Mouse (Mus musculus) stomach, postnatal 0 days (tissue): ENCODE measurements at regions not wholly inside any gene's neighbourhood (a gene's known extent, or its start where the extent isn't known, plus 50 kb on each side); places are given as distances from the start of the nearest gene placed in this dataset.

ENCODE experiments used
- ATAC-seq: fragments of 200-750 bp; cut with Nextera tagmentation; 2 replicates; pipeline ENCODE4 v1.8.0; 2017; ENCODE audit not compliant: low FRiP score, low TSS enrichment
- DNase-seq: peaks from one replicate; pipeline ENCODE4 v3.0.0-alpha.2; 2016; ENCODE audit warnings: low spot score
- H3K27ac ChIP-seq: fragments of 300-500 bp; sonication (generic); replicated peaks from 2 replicates; pipeline ENCODE4 v1.5.1; 2014; ENCODE audit warnings: mild to moderate bottlenecking, control low read depth
- H3K27me3 ChIP-seq: fragments of 300-500 bp; sonication (generic); 2 replicates; pipeline ENCODE4 v1.6.1; 2014; ENCODE audit warnings: low read length; ENCODE audit not compliant: control insufficient read depth, insufficient read depth
- H3K36me3 ChIP-seq: fragments of 300-500 bp; sonication (generic); 2 replicates; pipeline ENCODE4 v1.6.1; 2014; ENCODE audit warnings: low read length, mixed read lengths; ENCODE audit not compliant: control insufficient read depth, insufficient read depth
- H3K4me1 ChIP-seq: fragments of 300-500 bp; sonication (generic); replicated peaks from 2 replicates; pipeline ENCODE4 v1.6.1; 2014; ENCODE audit warnings: antibody characterized with exemption; ENCODE audit not compliant: control insufficient read depth, insufficient read depth
- H3K4me2 ChIP-seq: fragments of 300-500 bp; sonication (generic); replicated peaks from 2 replicates; pipeline ENCODE4 v1.6.1; 2014; ENCODE audit warnings: low read depth, mild to moderate bottlenecking, control low read depth, moderate library complexity
- H3K4me3 ChIP-seq: fragments of 300-500 bp; sonication (generic); 2 replicates; pipeline ENCODE4 v1.5.1; 2014; ENCODE audit warnings: low read depth, low read length, control low read depth
- H3K9ac ChIP-seq: fragments of 300-500 bp; sonication (generic); 2 replicates; pipeline ENCODE4 v1.6.1; 2014; ENCODE audit warnings: mild to moderate bottlenecking, low read length, control low read depth, mixed read lengths
- H3K9me3 ChIP-seq: fragments of 300-500 bp; sonication (generic); 2 replicates; pipeline ENCODE4 v1.6.1; 2016; ENCODE audit warnings: low read length; ENCODE audit not compliant: control insufficient read depth
- CTCF ChIP-seq: IDR thresholded peaks from 2 replicates; pipeline ENCODE4 v1.5.1; 2016; ENCODE audit warnings: antibody characterized with exemption, low read depth, mild to moderate bottlenecking, moderate library complexity
- EP300 ChIP-seq: optimal IDR thresholded peaks from 2 replicates; pipeline ENCODE3; 2016; ENCODE audit warnings: antibody characterized with exemption
- WGBS: fragments of 180-500 bp; shearing (Covaris S2); extraction: QIAGEN DNeasy Blood & Tissue Kit; methylation state at CpG from one replicate; pipeline ENCODE4 v1.1.7; 2014; 5-methylcytosine and 5-hydroxymethylcytosine counted together

GRCm38 (mm10) chr10:68894121-68894520 lies 170.7 kb downstream of the Tmem26 start:
- 87% methylated on average over 6 of the region's 6 CpGs for WGBS
- ATAC-seq: no peak

GRCm38 (mm10) chr10:68897524-68897923 lies 174.1 kb downstream of the Tmem26 start:
- ATAC-seq (no peak), DNase-seq (peak; percentile 45)
- H3K4me3 ChIP-seq: no peak overlapping the region

More at GRCm38 (mm10) chr10:68894121-68894520, 170.7 kb downstream of the Tmem26 start:
- Histone ChIP-seq H3K4me3 (no peak overlapping the region), H3K9ac (no peak overlapping the region), H3K27ac (no peak overlapping the region), H3K4me2 (no peak overlapping the region), H3K4me1 (no peaks in the 10 kb centered on the region), H3K36me3 (no peaks in the 10 kb centered on the region), H3K27me3 (no peaks in the 10 kb centered on the region), H3K9me3 (no peaks in the 10 kb centered on the region)
- TF ChIP-seq EP300 (no peak), CTCF (no peak)
- no peak for DNase-seq

GRCm38 (mm10) chr10:68901168-68901567 lies 177.7 kb downstream of the Tmem26 start:
- Histone ChIP-seq H3K27me3 (no peaks in the 10 kb centered on the region), H3K4me2 (no peak overlapping the region), H3K4me1 (no peaks in the 10 kb centered on the region), H3K27ac (no peak overlapping the region), H3K36me3 (no peaks in the 10 kb centered on the region), H3K9ac (no peak overlapping the region), H3K4me3 (no peak overlapping the region), H3K9me3 (no peaks in the 10 kb centered on the region)
- ATAC-seq (no peak), DNase-seq (no peak)
- TF ChIP-seq CTCF (no peak), EP300 (no peak)
- WGBS: 66% methylated on average over 4 of the region's 4 CpGs

More at GRCm38 (mm10) chr10:68897524-68897923, 174.1 kb downstream of the Tmem26 start:
- H3K9me3 ChIP-seq: no peaks in the 10 kb centered on the region
- no peak overlapping the region for H3K27ac ChIP-seq
- H3K27me3 ChIP-seq: no peaks in the 10 kb centered on the region
- H3K9ac ChIP-seq: no peak overlapping the region
- WGBS: 26% methylated on average over 3 of the region's 3 CpGs
- H3K4me2 ChIP-seq: no peak overlapping the region
- no peaks in the 10 kb centered on the region for H3K36me3 ChIP-seq
- H3K4me1 ChIP-seq: no peaks in the 10 kb centered on the region
- TF ChIP-seq EP300: no peak
- TF ChIP-seq CTCF: no peak

- WGBS: 19% methylated on average over 3 of the region's 3 CpGs
- Histone ChIP-seq H3K36me3 (no peaks in the 10 kb centered on the region), H3K27me3 (no peaks in the 10 kb centered on the region), H3K4me3 (no peak overlapping the region), H3K4me2 (no peak overlapping the region), H3K27ac (no peak overlapping the region), H3K9ac (no peak overlapping the region), H3K9me3 (no peaks in the 10 kb centered on the region), H3K4me1 (no peaks in the 10 kb centered on the region)
- DNase-seq (peak; percentile 57), ATAC-seq (no peak)
- TF ChIP-seq EP300 (no peak), CTCF (peak; percentile 86)
Observed at GRCm38 (mm10) chr10:68902670-68903069, 179.2 kb downstream of the Tmem26 start.

GRCm38 (mm10) chr10:68904337-68904736 lies 180.9 kb downstream of the Tmem26 start:
- Histone ChIP-seq H3K4me1 (no peaks in the 10 kb centered on the region), H3K4me2 (no peak overlapping the region), H3K4me3 (no peak overlapping the region), H3K36me3 (no peaks in the 10 kb centered on the region), H3K9me3 (no peaks in the 10 kb centered on the region), H3K27ac (no peak overlapping the region), H3K27me3 (no peaks in the 10 kb centered on the region), H3K9ac (no peak overlapping the region)
- 90% methylated on average over 10 of the region's 10 CpGs for WGBS
- no peak for DNase-seq
- no peak for ATAC-seq
- no peak for TF ChIP-seq EP300
- no peak for TF ChIP-seq CTCF

GRCm38 (mm10) chr10:68908236-68908635 lies 184.8 kb downstream of the Tmem26 start:
- peak; percentile 68 for DNase-seq
- no peaks in the 10 kb centered on the region for H3K9me3 ChIP-seq

More at GRCm38 (mm10) chr10:68908236-68908635, 184.8 kb downstream of the Tmem26 start:
- no peak for ATAC-seq
- Histone ChIP-seq H3K9ac (no peak overlapping the region), H3K4me2 (no peak overlapping the region), H3K36me3 (no peaks in the 10 kb centered on the region), H3K27me3 (no peaks in the 10 kb centered on the region), H3K27ac (no peak overlapping the region), H3K4me1 (no peaks in the 10 kb centered on the region), H3K4me3 (no peak overlapping the region)
- TF ChIP-seq EP300: no peak
- peak; percentile 65 for TF ChIP-seq CTCF
- WGBS: 18% methylated on average over 5 of the region's 5 CpGs
